Mouse (Mus musculus) hindbrain, embryonic 13.5 days (tissue): Measurements from ENCODE around the gene Gdi2. TPM values are rescaled to one million over a fixed set of nuclear protein-coding genes. Genes with fewer than 3 reads are reported as not detected.
A peak's percentile ranks its signal among the peaks of the same experiment; 100 is the strongest.

Experiments used
- ATAC-seq: fragments of 200-750 bp; cut with Nextera tagmentation; 2 replicates; pipeline ENCODE4 v1.8.0; 2017; ENCODE audit warnings: moderate TSS enrichment; ENCODE audit not compliant: low FRiP score
- H3K27ac ChIP-seq: fragments of 300-500 bp; sonication (generic); 2 replicates; pipeline ENCODE4 v1.5.1; 2015; ENCODE audit warnings: inconsistent platforms, mild to moderate bottlenecking, moderate library complexity
- H3K27me3 ChIP-seq: fragments of 300-500 bp; sonication (generic); 2 replicates; pipeline ENCODE4 v1.6.1; 2015; ENCODE audit warnings: mild to moderate bottlenecking, inconsistent platforms
- H3K36me3 ChIP-seq: fragments of 300-500 bp; sonication (generic); 2 replicates; pipeline ENCODE4 v1.6.1; 2015; ENCODE audit warnings: mild to moderate bottlenecking, inconsistent platforms
- H3K4me1 ChIP-seq: fragments of 300-500 bp; sonication (generic); replicated peaks from 2 replicates; pipeline ENCODE4 v1.6.1; 2015; ENCODE audit warnings: inconsistent platforms
- H3K4me2 ChIP-seq: fragments of 300-500 bp; sonication (generic); 2 replicates; pipeline ENCODE4 v1.6.1; 2015; ENCODE audit warnings: inconsistent platforms, mild to moderate bottlenecking, moderate library complexity
- H3K4me3 ChIP-seq: fragments of 300-500 bp; sonication (generic); 2 replicates; pipeline ENCODE4 v1.5.1; 2015; ENCODE audit warnings: mild to moderate bottlenecking, inconsistent platforms
- H3K9ac ChIP-seq: fragments of 300-500 bp; sonication (generic); 2 replicates; pipeline ENCODE4 v1.6.1; 2015; ENCODE audit warnings: mild to moderate bottlenecking, inconsistent platforms
- H3K9me3 ChIP-seq: fragments of 300-500 bp; sonication (generic); 2 replicates; pipeline ENCODE4 v1.6.1; 2016; ENCODE audit warnings: inconsistent platforms
- WGBS: fragments of 180-500 bp; shearing (Covaris S2); methylation state at CpG from one replicate; pipeline ENCODE4 v1.1.7; 2015; 5-methylcytosine and 5-hydroxymethylcytosine counted together
- polyA plus RNA-seq: library from polyadenylated mRNA; unstranded; fragments of >200 nt; fragmentation: Nextera tagmentation; extraction: Ambion mirVana; gene quantifications from 2 replicates; pipeline ENCODE4 v1.2.1, GENCODE M21; 2015

Gdi2 gene
- polyA plus RNA-seq, 1 experiment from 2014 or later, result 449 TPM

- Histone ChIP-seq H3K4me3 (no peak overlapping the region), H3K27me3 (no peaks in the 10 kb centered on the region), H3K4me1 (peaks cover 9% of the 10 kb centered on the region; the same call in 1 of the 2 replicates), H3K36me3 (no peaks in the 10 kb centered on the region), H3K9ac (no peak overlapping the region), H3K27ac (no peak overlapping the region), H3K4me2 (no peak overlapping the region), H3K9me3 (no peaks in the 10 kb centered on the region)
- 76% methylated on average over 4 of the region's 4 CpGs for WGBS
- no peak for ATAC-seq
Observed at GRCm38 (mm10) chr13:3532451-3532850, 5.4 kb upstream of the Gdi2 start.

GRCm38 (mm10) chr13:3534146-3534545 lies 3.7 kb upstream of the Gdi2 start:
- no peak overlapping the region for H3K27ac ChIP-seq
- ATAC-seq, result no peak
- WGBS, result 95% methylated on average over 4 of the region's 4 CpGs

GRCm38 (mm10) chr13:3538223-3538968 lies 533 bp downstream of the Gdi2 start:
- Histone ChIP-seq H3K36me3 (no peaks in the 10 kb centered on the region), H3K27me3 (no peaks in the 10 kb centered on the region), H3K4me2 (peak overlapping the region; percentile 85), H3K9me3 (no peaks in the 10 kb centered on the region), H3K4me3 (peak overlapping the region; percentile 96), H3K4me1 (peaks cover 44% of the 10 kb centered on the region), H3K27ac (peak overlapping the region; percentile 98), H3K9ac (peak overlapping the region; percentile 99)
- peak; percentile 75 for ATAC-seq
- WGBS, result under 1% methylated on average over 59 of the region's 59 CpGs

More at GRCm38 (mm10) chr13:3534146-3534545, 3.7 kb upstream of the Gdi2 start:
- Histone ChIP-seq H3K4me1 (peaks cover 12% of the 10 kb centered on the region), H3K9ac (no peak overlapping the region), H3K27me3 (no peaks in the 10 kb centered on the region), H3K36me3 (no peaks in the 10 kb centered on the region), H3K4me2 (no peak overlapping the region), H3K9me3 (no peaks in the 10 kb centered on the region), H3K4me3 (no peak overlapping the region)

- peak overlapping the region; percentile 99 for H3K9ac ChIP-seq
- ATAC-seq, result no peak
- H3K36me3 ChIP-seq, result no peaks in the 10 kb centered on the region
- H3K27ac ChIP-seq, result peak overlapping the region; percentile 98
- H3K4me3 ChIP-seq, result peak overlapping the region; percentile 96
- H3K9me3 ChIP-seq, result no peaks in the 10 kb centered on the region
- H3K4me1 ChIP-seq, result peaks cover 44% of the 10 kb centered on the region
- 3% methylated on average over 15 of the region's 15 CpGs for WGBS
- H3K27me3 ChIP-seq, result no peaks in the 10 kb centered on the region
- peak overlapping the region; percentile 85 for H3K4me2 ChIP-seq
Observed at GRCm38 (mm10) chr13:3538969-3539562, 1.2 kb downstream of the Gdi2 start.

- Histone ChIP-seq H3K4me1 (peaks cover 52% of the 10 kb centered on the region), H3K4me2 (peak overlapping the region; percentile 85), H3K9me3 (no peaks in the 10 kb centered on the region), H3K36me3 (no peaks in the 10 kb centered on the region), H3K9ac (peak overlapping the region; percentile 64), H3K4me3 (peak overlapping the region; percentile 96), H3K27me3 (no peaks in the 10 kb centered on the region), H3K27ac (no peak overlapping the region)
- ATAC-seq, result no peak
- 21% methylated on average over 2 of the region's 2 CpGs for WGBS
Observed at GRCm38 (mm10) chr13:3540166-3540565, 2.3 kb downstream of the Gdi2 start.

GRCm38 (mm10) chr13:3541159-3541782 lies 3.4 kb downstream of the Gdi2 start:
- H3K4me1 ChIP-seq, result peaks cover 62% of the 10 kb centered on the region
- H3K9ac ChIP-seq, result no peak overlapping the region
- no peaks in the 10 kb centered on the region for H3K27me3 ChIP-seq
- peak overlapping the region; percentile 40; the same call in 1 of the 2 replicates for H3K27ac ChIP-seq
- H3K4me2 ChIP-seq, result peak overlapping the region; percentile 85
- H3K36me3 ChIP-seq, result no peaks in the 10 kb centered on the region
- 63% methylated on average over 2 of the region's 2 CpGs for WGBS
- no peak overlapping the region; the same call in 1 of the 2 replicates for H3K4me3 ChIP-seq
- ATAC-seq, result no peak
- no peaks in the 10 kb centered on the region for H3K9me3 ChIP-seq

- no peaks in the 10 kb centered on the region for H3K27me3 ChIP-seq
- peaks cover 60% of the 10 kb centered on the region for H3K4me1 ChIP-seq
- no peak overlapping the region for H3K9ac ChIP-seq
- no peak overlapping the region for H3K27ac ChIP-seq
- H3K36me3 ChIP-seq, result peaks cover 8% of the 10 kb centered on the region
- H3K4me2 ChIP-seq, result no peak overlapping the region
- no peaks in the 10 kb centered on the region for H3K9me3 ChIP-seq
- 96% methylated on average over 4 of the region's 4 CpGs for WGBS
- H3K4me3 ChIP-seq, result no peak overlapping the region
- no peak for ATAC-seq
Observed at GRCm38 (mm10) chr13:3544077-3544874, 6.4 kb downstream of the Gdi2 start.

GRCm38 (mm10) chr13:3544925-3545324 lies 7.1 kb downstream of the Gdi2 start:
- no peak for ATAC-seq
- Histone ChIP-seq H3K9ac (no peak overlapping the region), H3K4me1 (peaks cover 54% of the 10 kb centered on the region), H3K4me3 (no peak overlapping the region), H3K9me3 (no peaks in the 10 kb centered on the region), H3K27ac (no peak overlapping the region), H3K27me3 (no peaks in the 10 kb centered on the region), H3K36me3 (peaks cover 12% of the 10 kb centered on the region), H3K4me2 (no peak overlapping the region)
- 74% methylated on average over 5 of the region's 5 CpGs for WGBS

- no peak overlapping the region for H3K4me2 ChIP-seq
- no peak overlapping the region for H3K27ac ChIP-seq
- H3K4me3 ChIP-seq, result no peak overlapping the region
- H3K4me1 ChIP-seq, result peaks cover 33% of the 10 kb centered on the region
- H3K36me3 ChIP-seq, result peaks cover 23% of the 10 kb centered on the region
- no peak for ATAC-seq
- no peaks in the 10 kb centered on the region for H3K27me3 ChIP-seq
- no peaks in the 10 kb centered on the region for H3K9me3 ChIP-seq
- WGBS, result 86% methylated on average over 3 of the region's 3 CpGs
- no peak overlapping the region for H3K9ac ChIP-seq
Observed at GRCm38 (mm10) chr13:3547410-3547809, 9.5 kb downstream of the Gdi2 start.

GRCm38 (mm10) chr13:3547856-3548255 lies 10.0 kb downstream of the Gdi2 start:
- no peak overlapping the region for H3K4me2 ChIP-seq
- no peak for ATAC-seq
- no peak overlapping the region for H3K27ac ChIP-seq
- no peaks in the 10 kb centered on the region for H3K9me3 ChIP-seq
- H3K9ac ChIP-seq, result no peak overlapping the region
- no peaks in the 10 kb centered on the region for H3K27me3 ChIP-seq
- H3K4me3 ChIP-seq, result no peak overlapping the region
- WGBS, result 94% methylated on average over 6 of the region's 6 CpGs
- peaks cover 27% of the 10 kb centered on the region for H3K36me3 ChIP-seq
- peaks cover 29% of the 10 kb centered on the region for H3K4me1 ChIP-seq

- no peaks in the 10 kb centered on the region for H3K4me1 ChIP-seq
- H3K4me2 ChIP-seq, result no peak overlapping the region
- 98% methylated on average over 1 of the region's 1 CpGs for WGBS
- ATAC-seq, result no peak
- H3K27me3 ChIP-seq, result no peaks in the 10 kb centered on the region
- no peak overlapping the region for H3K9ac ChIP-seq
- H3K36me3 ChIP-seq, result peaks cover 59% of the 10 kb centered on the region
- H3K27ac ChIP-seq, result no peak overlapping the region
- no peak overlapping the region for H3K4me3 ChIP-seq
- H3K9me3 ChIP-seq, result no peaks in the 10 kb centered on the region
Observed at GRCm38 (mm10) chr13:3563130-3563529, 25.3 kb downstream of the Gdi2 start.

GRCm38 (mm10) chr13:3563953-3564352 lies 26.1 kb downstream of the Gdi2 start:
- Histone ChIP-seq H3K4me2 (no peak overlapping the region), H3K4me3 (no peak overlapping the region), H3K9ac (no peak overlapping the region), H3K9me3 (no peaks in the 10 kb centered on the region), H3K4me1 (no peaks in the 10 kb centered on the region), H3K27me3 (no peaks in the 10 kb centered on the region), H3K27ac (no peak overlapping the region), H3K36me3 (peaks cover 67% of the 10 kb centered on the region)
- WGBS, result 81% methylated on average over 2 of the region's 2 CpGs
- no peak for ATAC-seq
